Mouse (Mus musculus) heart, embryonic 16.5 days (tissue): Measurements from ENCODE around the gene Ccdc42. TPM values are rescaled to one million over a fixed set of nuclear protein-coding genes. Genes with fewer than 3 reads are reported as not detected.

Source experiments
- ATAC-seq: fragments of 200-750 bp; cut with Nextera tagmentation; replicated peaks from 2 replicates; pipeline ENCODE4 v1.8.0; 2017; ENCODE audit warnings: moderate number of reproducible peaks; ENCODE audit not compliant: insufficient read depth, low FRiP score; ENCODE audit errors: extremely low read depth
- H3K27ac ChIP-seq: fragments of 300-500 bp; sonication (generic); 2 replicates; pipeline ENCODE4 v1.5.1; 2014; ENCODE audit warnings: mild to moderate bottlenecking, low read length, control low read depth, moderate library complexity
- H3K27me3 ChIP-seq: fragments of 300-500 bp; sonication (generic); 2 replicates; pipeline ENCODE4 v1.6.1; 2014; ENCODE audit warnings: low read length, mixed read lengths; ENCODE audit not compliant: control insufficient read depth, insufficient read depth
- H3K36me3 ChIP-seq: fragments of 300-500 bp; sonication (generic); 2 replicates; pipeline ENCODE4 v1.6.1; 2014; ENCODE audit not compliant: control insufficient read depth, insufficient read depth
- H3K4me1 ChIP-seq: fragments of 300-500 bp; sonication (generic); 2 replicates; pipeline ENCODE4 v1.6.1; 2014; ENCODE audit warnings: low read length, mixed read lengths; ENCODE audit not compliant: control insufficient read depth, insufficient read depth
- H3K4me2 ChIP-seq: fragments of 300-500 bp; sonication (generic); 2 replicates; pipeline ENCODE4 v1.6.1; 2014; ENCODE audit warnings: low read depth, mild to moderate bottlenecking, control low read depth, low read length
- H3K4me3 ChIP-seq: fragments of 300-500 bp; sonication (generic); 2 replicates; pipeline ENCODE4 v1.5.1; 2014; ENCODE audit warnings: mild to moderate bottlenecking, control low read depth, low read length
- H3K9ac ChIP-seq: fragments of 300-500 bp; sonication (generic); 2 replicates; pipeline ENCODE4 v1.6.1; 2014; ENCODE audit warnings: low read length, control low read depth
- H3K9me3 ChIP-seq: fragments of 300-500 bp; sonication (generic); replicated peaks from 2 replicates; pipeline ENCODE4 v1.6.1; 2016; ENCODE audit warnings: low read length; ENCODE audit not compliant: control insufficient read depth
- WGBS: fragments of 180-500 bp; shearing (Covaris S2); extraction: QIAGEN DNeasy Blood & Tissue Kit; methylation state at CpG from one replicate; pipeline ENCODE4 v1.1.7; 2014; 5-methylcytosine and 5-hydroxymethylcytosine counted together
- polyA plus RNA-seq: library from polyadenylated mRNA; unstranded; fragments of >200 nt; fragmentation: Nextera tagmentation; extraction: Ambion mirVana; gene quantifications from 2 replicates; pipeline ENCODE4 v1.2.1, GENCODE M21; 2015

Ccdc42 gene
- polyA plus RNA-seq, 1 experiment from 2014 or later, result 1.5 TPM

- no peak for ATAC-seq
These were observed 7.3 kb upstream of the Ccdc42 start for GRCm38 (mm10) chr11:68579462-68579881.

GRCm38 (mm10) chr11:68580566-68580965, 6.3 kb upstream of the Ccdc42 start:
- Histone ChIP-seq H3K9ac (no peak overlapping the region), H3K27ac (no peak overlapping the region), H3K4me1 (0 out of 2 replicates have a peak, but pooled peaks cover 2% of the 10 kb centered on the region), H3K4me2 (no peak overlapping the region), H3K36me3 (no peaks in the 10 kb centered on the region), H3K4me3 (no peak overlapping the region), H3K9me3 (no peaks in the 10 kb centered on the region), H3K27me3 (no peaks in the 10 kb centered on the region)
- WGBS, result 66% methylated on average over 6 of the region's 6 CpGs
- no peak for ATAC-seq

More at GRCm38 (mm10) chr11:68579462-68579881, 7.3 kb upstream of the Ccdc42 start:
- H3K4me2 ChIP-seq, result no peak overlapping the region
- 0 out of 2 replicates have a peak, but pooled peaks cover 2% of the 10 kb centered on the region for H3K4me1 ChIP-seq
- H3K9ac ChIP-seq, result no peak overlapping the region
- H3K27me3 ChIP-seq, result no peaks in the 10 kb centered on the region
- no peak overlapping the region for H3K4me3 ChIP-seq
- H3K27ac ChIP-seq, result no peak overlapping the region
- H3K36me3 ChIP-seq, result no peaks in the 10 kb centered on the region
- 33% methylated on average over 9 of the region's 9 CpGs for WGBS
- no peaks in the 10 kb centered on the region for H3K9me3 ChIP-seq

DNA sequence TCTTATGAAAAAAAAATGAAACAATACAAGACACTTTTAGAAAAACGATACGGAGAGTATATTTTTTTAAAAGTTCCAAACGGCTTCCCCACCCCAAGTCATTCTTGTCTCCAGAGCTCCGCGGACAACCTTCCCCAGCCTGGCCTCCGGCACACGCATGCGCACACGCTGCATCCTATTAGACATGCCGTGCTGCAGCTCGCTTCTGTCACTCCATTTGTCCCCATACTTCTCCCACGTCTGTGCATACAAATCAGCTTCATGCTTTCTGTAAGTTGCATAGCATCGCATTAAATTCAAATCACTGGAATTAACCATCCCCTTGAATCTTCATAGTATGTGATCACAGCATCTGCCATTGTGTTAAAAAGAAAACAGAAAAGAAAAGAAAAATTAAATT, 3.6 kb upstream of the Ccdc42 start:
- no peak for ATAC-seq
- no peak overlapping the region for H3K27ac ChIP-seq
- WGBS, result 83% methylated on average over 13 of the region's 13 CpGs
- H3K36me3 ChIP-seq, result no peaks in the 10 kb centered on the region
- H3K4me1 ChIP-seq, result 0 out of 2 replicates have a peak, but pooled peaks cover 2% of the 10 kb centered on the region
- no peaks in the 10 kb centered on the region for H3K9me3 ChIP-seq
- H3K4me2 ChIP-seq, result no peak overlapping the region
- H3K9ac ChIP-seq, result no peak overlapping the region
- H3K4me3 ChIP-seq, result no peak overlapping the region
- no peaks in the 10 kb centered on the region for H3K27me3 ChIP-seq

GRCm38 (mm10) chr11:68583906-68584480, 2.8 kb upstream of the Ccdc42 start:
- WGBS, result 66% methylated on average over 8 of the region's 8 CpGs
- Histone ChIP-seq H3K27ac (0 out of 2 replicates have a peak overlapping the region, but pooled peaks have one; percentile 7), H3K4me2 (no peak overlapping the region), H3K4me3 (no peak overlapping the region), H3K36me3 (no peaks in the 10 kb centered on the region), H3K4me1 (no peaks in the 10 kb centered on the region), H3K9ac (no peak overlapping the region), H3K9me3 (no peaks in the 10 kb centered on the region), H3K27me3 (no peaks in the 10 kb centered on the region)
- ATAC-seq, result no peak

GRCm38 (mm10) chr11:68585890-68586289, 931 bp upstream of the Ccdc42 start:
- no peaks in the 10 kb centered on the region for H3K36me3 ChIP-seq
- no peak overlapping the region for H3K4me3 ChIP-seq
- H3K9ac ChIP-seq, result no peak overlapping the region
- no peak overlapping the region for H3K4me2 ChIP-seq
- H3K4me1 ChIP-seq, result no peaks in the 10 kb centered on the region
- H3K27me3 ChIP-seq, result no peaks in the 10 kb centered on the region
- no peak; the same call in 1 of the 2 replicates for ATAC-seq
- H3K27ac ChIP-seq, result no peak overlapping the region
- no peaks in the 10 kb centered on the region for H3K9me3 ChIP-seq
- WGBS, result 15% methylated on average over 3 of the region's 3 CpGs

- H3K27ac ChIP-seq, result no peak overlapping the region
These were observed 2.4 kb downstream of the Ccdc42 start for GRCm38 (mm10) chr11:68589055-68589809.

DNA sequence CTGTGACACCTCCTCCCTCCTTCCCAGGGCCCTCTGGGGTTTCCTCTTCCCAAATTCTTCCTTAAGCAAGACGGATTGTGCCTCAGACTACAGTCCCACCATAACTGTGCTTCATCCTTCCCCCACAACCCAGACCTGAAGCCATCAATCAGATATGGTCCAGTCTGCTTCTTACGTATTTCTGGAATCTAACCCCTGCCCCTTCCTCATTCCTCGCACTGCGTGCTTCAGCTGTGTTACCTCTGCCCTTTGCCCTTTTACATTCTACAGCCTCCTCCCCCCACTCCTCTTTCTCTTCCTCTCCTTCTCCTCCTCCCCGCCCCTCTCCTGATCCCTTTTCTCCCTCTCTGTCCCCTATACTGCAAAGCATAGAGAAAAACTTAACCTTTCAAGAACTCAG, 4.9 kb downstream of the Ccdc42 start:
- WGBS, result 51% methylated on average over 5 of the region's 5 CpGs

More at GRCm38 (mm10) chr11:68589055-68589809, 2.4 kb downstream of the Ccdc42 start:
- no peaks in the 10 kb centered on the region for H3K9me3 ChIP-seq
- 0 out of 2 replicates have a peak, but pooled peaks have one; percentile 47 for ATAC-seq
- no peak overlapping the region for H3K4me3 ChIP-seq
- 63% methylated on average over 8 of the region's 8 CpGs for WGBS
- peaks cover 15% of the 10 kb centered on the region for H3K4me1 ChIP-seq
- H3K9ac ChIP-seq, result no peak overlapping the region
- no peaks in the 10 kb centered on the region for H3K36me3 ChIP-seq
- no peaks in the 10 kb centered on the region for H3K27me3 ChIP-seq
- H3K4me2 ChIP-seq, result no peak overlapping the region

GRCm38 (mm10) chr11:68593247-68593646, 6.4 kb downstream of the Ccdc42 start:
- Histone ChIP-seq H3K4me3 (no peak overlapping the region), H3K4me1 (peaks cover 15% of the 10 kb centered on the region), H3K9me3 (no peaks in the 10 kb centered on the region), H3K27ac (peak overlapping the region; percentile 13), H3K9ac (no peak overlapping the region), H3K36me3 (no peaks in the 10 kb centered on the region), H3K4me2 (no peak overlapping the region), H3K27me3 (no peaks in the 10 kb centered on the region)
- peak; percentile 71 for ATAC-seq
- WGBS, result 37% methylated on average over 3 of the region's 3 CpGs

More for the DNA sequence above, 4.9 kb downstream of the Ccdc42 start:
- no peaks in the 10 kb centered on the region for H3K27me3 ChIP-seq
- H3K9me3 ChIP-seq, result no peaks in the 10 kb centered on the region
- H3K4me1 ChIP-seq, result peaks cover 15% of the 10 kb centered on the region
- no peaks in the 10 kb centered on the region for H3K36me3 ChIP-seq
- no peak for ATAC-seq
- no peak overlapping the region for H3K27ac ChIP-seq
- H3K9ac ChIP-seq, result 0 out of 2 replicates have a peak overlapping the region, but pooled peaks have one; percentile 18
- no peak overlapping the region for H3K4me3 ChIP-seq
- no peak overlapping the region for H3K4me2 ChIP-seq

GRCm38 (mm10) chr11:68597912-68598311, 11.1 kb downstream of the Ccdc42 start:
- H3K4me3 ChIP-seq, result no peak overlapping the region
- H3K27me3 ChIP-seq, result no peaks in the 10 kb centered on the region
- H3K36me3 ChIP-seq, result no peaks in the 10 kb centered on the region
- WGBS, result 78% methylated on average over 2 of the region's 2 CpGs
- peaks cover 41% of the 10 kb centered on the region for H3K4me1 ChIP-seq
- ATAC-seq, result no peak
- H3K9ac ChIP-seq, result no peak overlapping the region
- no peaks in the 10 kb centered on the region for H3K9me3 ChIP-seq
- no peak overlapping the region for H3K4me2 ChIP-seq
- H3K27ac ChIP-seq, result no peak overlapping the region
